Mouse (Mus musculus): ENCODE results near the gene Rundc1. TPM values are rescaled to one million over a fixed set of nuclear protein-coding genes. Genes with fewer than 3 reads are reported as not detected.
"Not testable (repeated sequence)": the region's sequence is repeated elsewhere in the genome, so short reads cannot be mapped to it uniquely, and the experiment has no call there.

The Rundc1 gene
- 26.2 and 26.4 TPM in 2 replicates for polyA plus RNA-seq (2015; fragmentation: Nextera tagmentation; extraction: Ambion mirVana)

- peak within 1 kb of the TSS; percentile 84 for H3K27ac ChIP-seq
- H3K36me3 ChIP-seq, result peaks cover 9% of the 10 kb centered on the region
- H3K4me2 ChIP-seq (replicated peaks), result peak within 1 kb of the TSS; percentile 94
- H3K4me1 ChIP-seq (replicated peaks), result peaks cover 32% of the 10 kb centered on the region
- no peaks in the 10 kb centered on the region for H3K9me3 ChIP-seq
- WGBS, result under 1% methylated on average over 81 of the region's 81 CpGs
- peak; percentile 95 for ATAC-seq
- peaks cover 5% of the 10 kb centered on the region; the same call in 1 of the 2 replicates for H3K27me3 ChIP-seq
- peak within 1 kb of the TSS; percentile 72 for H3K4me3 ChIP-seq (replicated peaks)
- H3K9ac ChIP-seq (replicated peaks), result peak within 1 kb of the TSS; percentile 77
Measured at GRCm38 (mm10) chr11:101424925-101425813, at the start of gene Rundc1, which contains the start of gene Ptges3l. Gene Rundc1, plus strand, starts transcription at chr11:101425085. Gene Ptges3l, minus strand, starts transcription at chr11:101425333.

DNA sequence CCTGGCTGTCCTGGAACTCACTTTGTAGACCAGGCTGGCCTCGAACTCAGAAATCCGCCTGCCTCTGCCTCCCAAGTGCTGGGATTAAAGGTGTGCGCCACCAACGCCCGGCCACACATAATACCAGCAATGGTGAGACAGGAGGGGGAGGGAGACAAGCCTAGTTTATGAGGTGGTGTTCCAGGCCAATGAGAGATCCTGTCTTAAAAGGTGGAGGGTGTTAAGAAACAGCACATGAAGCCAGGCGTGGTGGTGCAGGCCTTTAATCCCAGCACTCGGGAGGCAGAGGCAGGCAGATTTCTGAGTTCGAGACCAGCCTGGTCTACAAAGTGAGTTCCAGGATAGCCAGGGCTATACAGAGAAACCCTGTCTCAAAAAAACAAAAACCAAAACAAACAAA, 46.7 kb upstream of the Rundc1 start:
- H3K9ac ChIP-seq (replicated peaks); ATAC-seq; H3K9me3 ChIP-seq; H3K27ac ChIP-seq; H3K4me2 ChIP-seq (replicated peaks); H3K27me3 ChIP-seq; H3K4me3 ChIP-seq (replicated peaks); H3K4me1 ChIP-seq (replicated peaks); H3K36me3 ChIP-seq: not testable (repeated sequence)
- WGBS, result 92% methylated on average over 8 of the region's 8 CpGs

DNA sequence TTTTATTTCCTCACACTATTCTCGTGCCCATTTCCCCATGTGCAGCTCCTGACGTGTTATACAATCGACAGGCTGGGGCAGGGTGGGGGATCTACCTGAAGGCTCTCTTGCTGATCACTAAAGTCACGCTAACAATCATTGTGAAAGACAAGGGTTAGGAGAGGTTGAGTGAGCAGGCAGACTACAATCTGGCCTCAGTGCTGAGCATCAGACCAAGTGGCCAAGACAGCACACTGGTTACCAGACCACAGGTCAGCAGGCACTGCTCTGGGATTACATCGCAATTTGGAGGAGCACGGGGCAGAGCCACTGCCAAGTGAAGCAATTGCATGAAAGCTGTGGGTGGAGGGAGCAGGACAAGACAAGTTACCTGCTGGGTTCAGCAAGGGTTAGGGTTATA, 46.0 kb upstream of the Rundc1 start:
- ATAC-seq, result no peak
- no peak overlapping the region for H3K4me2 ChIP-seq (replicated peaks)
- H3K4me1 ChIP-seq (replicated peaks), result peaks cover 4% of the 10 kb centered on the region
- H3K36me3 ChIP-seq, result no peaks in the 10 kb centered on the region
- H3K4me3 ChIP-seq (replicated peaks), result no peak overlapping the region
- no peaks in the 10 kb centered on the region for H3K9me3 ChIP-seq
- H3K27ac ChIP-seq, result no peak overlapping the region
- WGBS, result 86% methylated on average over 6 of the region's 6 CpGs
- no peaks in the 10 kb centered on the region for H3K27me3 ChIP-seq
- H3K9ac ChIP-seq (replicated peaks), result no peak overlapping the region

DNA sequence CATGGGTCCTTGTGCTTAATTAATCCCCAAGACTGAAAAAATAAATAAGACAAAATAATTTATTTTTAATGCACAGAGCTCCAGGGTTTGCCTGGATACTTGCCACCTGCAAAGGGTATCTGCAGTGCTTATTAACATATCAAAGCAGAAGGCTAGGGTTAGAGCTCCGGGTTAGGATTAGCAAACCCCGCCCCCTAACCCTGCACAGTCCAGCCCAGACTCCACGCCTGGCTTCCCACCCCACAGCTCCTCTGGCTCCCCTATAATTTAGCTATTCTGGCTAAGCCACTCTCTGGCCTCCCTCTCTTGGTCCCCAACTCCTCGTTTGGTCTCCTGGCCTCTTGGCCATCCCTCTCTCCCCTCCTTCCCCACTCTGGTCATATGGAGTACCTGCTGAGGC, 43.1 kb upstream of the Rundc1 start:
- H3K4me2 ChIP-seq (replicated peaks), result no peak overlapping the region
- no peak overlapping the region for H3K4me3 ChIP-seq (replicated peaks)
- no peaks in the 10 kb centered on the region for H3K27me3 ChIP-seq
- no peaks in the 10 kb centered on the region for H3K36me3 ChIP-seq
- no peak overlapping the region for H3K27ac ChIP-seq
- peaks cover 4% of the 10 kb centered on the region for H3K4me1 ChIP-seq (replicated peaks)
- H3K9ac ChIP-seq (replicated peaks), result no peak overlapping the region
- H3K9me3 ChIP-seq, result no peaks in the 10 kb centered on the region
- ATAC-seq, result no peak; the same call in 1 of the 2 replicates
- WGBS, result 4% methylated on average over 4 of the region's 4 CpGs

DNA sequence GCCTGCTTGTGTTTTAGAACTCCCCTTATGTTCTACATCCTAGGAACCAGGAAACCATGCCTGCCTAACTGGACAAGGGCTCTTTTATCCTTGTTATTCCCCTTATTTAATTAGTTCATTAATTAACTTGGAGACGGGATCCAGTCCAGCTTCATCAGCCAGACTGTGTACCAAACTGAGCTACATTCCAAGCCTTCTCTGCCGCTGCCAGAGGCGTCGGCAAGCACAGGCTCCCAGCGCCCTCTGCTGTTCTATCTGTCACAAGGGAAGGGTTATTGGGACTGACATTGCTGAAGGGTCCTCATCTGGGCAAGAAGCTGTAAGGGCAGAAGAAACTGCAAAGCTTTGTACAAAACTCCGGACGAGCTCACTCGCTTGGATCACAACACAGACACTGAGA, 29.8 kb upstream of the Rundc1 start:
- ATAC-seq, result no peak
- H3K4me1 ChIP-seq (replicated peaks), result no peaks in the 10 kb centered on the region

DNA sequence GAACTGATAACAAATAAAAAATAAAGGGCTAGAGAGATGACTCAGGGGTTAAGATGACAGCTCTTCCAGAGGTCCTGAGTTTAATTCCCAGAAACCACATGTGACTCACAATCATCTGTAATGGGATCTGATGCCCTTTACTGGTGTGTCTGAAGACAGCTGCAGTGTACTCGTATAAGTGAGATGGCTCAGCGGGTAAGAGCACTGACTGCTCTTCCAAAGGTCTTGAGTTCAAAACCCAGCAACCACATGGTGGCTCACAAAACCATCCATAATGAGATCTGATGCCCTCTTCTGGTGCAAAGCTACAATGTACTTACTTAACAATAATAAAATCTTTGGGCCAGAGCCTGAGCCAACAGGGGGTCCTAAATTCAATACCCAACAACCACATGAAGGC, 9.6 kb upstream of the Rundc1 start:
- 91% methylated on average over 2 of the region's 2 CpGs for WGBS

More for the DNA sequence above, 29.8 kb upstream of the Rundc1 start:
- H3K9ac ChIP-seq (replicated peaks), result no peak overlapping the region
- 9% methylated on average over 8 of the region's 8 CpGs for WGBS
- no peaks in the 10 kb centered on the region for H3K36me3 ChIP-seq
- no peak overlapping the region for H3K27ac ChIP-seq
- no peak overlapping the region for H3K4me3 ChIP-seq (replicated peaks)
- H3K9me3 ChIP-seq, result no peaks in the 10 kb centered on the region
- no peak overlapping the region for H3K4me2 ChIP-seq (replicated peaks)
- H3K27me3 ChIP-seq, result peaks cover 3% of the 10 kb centered on the region; the same call in 1 of the 2 replicates

GRCm38 (mm10) chr11:101416433-101417100, 8.3 kb upstream of the Rundc1 start:
- peak overlapping the region; percentile 81 for H3K4me3 ChIP-seq (replicated peaks)
- peak overlapping the region; percentile 90 for H3K9ac ChIP-seq (replicated peaks)
- H3K36me3 ChIP-seq, result peaks cover 23% of the 10 kb centered on the region
- 2% methylated on average over 11 of the region's 11 CpGs for WGBS
- peak overlapping the region; percentile 86 for H3K27ac ChIP-seq
- ATAC-seq, result peak; percentile 69
- H3K27me3 ChIP-seq, result no peaks in the 10 kb centered on the region
- H3K4me1 ChIP-seq (replicated peaks), result peaks cover 15% of the 10 kb centered on the region
- H3K4me2 ChIP-seq (replicated peaks), result peak overlapping the region; percentile 69
- H3K9me3 ChIP-seq, result no peaks in the 10 kb centered on the region

More for the DNA sequence above, 9.6 kb upstream of the Rundc1 start:
- no peak overlapping the region for H3K4me2 ChIP-seq (replicated peaks)
- H3K36me3 ChIP-seq, result peaks cover 36% of the 10 kb centered on the region
- H3K4me3 ChIP-seq (replicated peaks), result no peak overlapping the region
- H3K4me1 ChIP-seq (replicated peaks), result peaks cover 15% of the 10 kb centered on the region
- no peaks in the 10 kb centered on the region for H3K9me3 ChIP-seq
- no peaks in the 10 kb centered on the region for H3K27me3 ChIP-seq
- ATAC-seq, result no peak
- no peak overlapping the region for H3K9ac ChIP-seq (replicated peaks)
- H3K27ac ChIP-seq, result no peak overlapping the region

- H3K4me3 ChIP-seq (replicated peaks), result peak within 1 kb of the TSS; percentile 81
- peak within 1 kb of the TSS; percentile 90 for H3K9ac ChIP-seq (replicated peaks)
- peaks cover 16% of the 10 kb centered on the region for H3K36me3 ChIP-seq
- H3K27ac ChIP-seq, result peak within 1 kb of the TSS; percentile 86
- H3K4me2 ChIP-seq (replicated peaks), result peak within 1 kb of the TSS; percentile 69
- H3K9me3 ChIP-seq, result no peaks in the 10 kb centered on the region
- H3K4me1 ChIP-seq (replicated peaks), result peaks cover 15% of the 10 kb centered on the region
- under 1% methylated on average over 45 of the region's 45 CpGs for WGBS
- H3K27me3 ChIP-seq, result no peaks in the 10 kb centered on the region
- peak; percentile 87 for ATAC-seq
Measured at GRCm38 (mm10) chr11:101417101-101417855, 7.6 kb upstream of the Rundc1 start, which contains the start of gene Aarsd1. Gene Aarsd1, minus strand, starts transcription at chr11:101417615.

GRCm38 (mm10) chr11:101418991-101419390, 5.9 kb upstream of the Rundc1 start:
- Histone ChIP-seq H3K27me3 (peaks cover 5% of the 10 kb centered on the region; the same call in 1 of the 2 replicates), H3K4me1 (replicated peaks) (peaks cover 18% of the 10 kb centered on the region), H3K9me3 (no peaks in the 10 kb centered on the region), H3K27ac (no peak overlapping the region), H3K4me2 (replicated peaks) (no peak overlapping the region), H3K9ac (replicated peaks) (no peak overlapping the region), H3K36me3 (no peaks in the 10 kb centered on the region), H3K4me3 (replicated peaks) (no peak overlapping the region)
- 60% methylated on average over 6 of the region's 6 CpGs for WGBS
- ATAC-seq, result no peak

DNA sequence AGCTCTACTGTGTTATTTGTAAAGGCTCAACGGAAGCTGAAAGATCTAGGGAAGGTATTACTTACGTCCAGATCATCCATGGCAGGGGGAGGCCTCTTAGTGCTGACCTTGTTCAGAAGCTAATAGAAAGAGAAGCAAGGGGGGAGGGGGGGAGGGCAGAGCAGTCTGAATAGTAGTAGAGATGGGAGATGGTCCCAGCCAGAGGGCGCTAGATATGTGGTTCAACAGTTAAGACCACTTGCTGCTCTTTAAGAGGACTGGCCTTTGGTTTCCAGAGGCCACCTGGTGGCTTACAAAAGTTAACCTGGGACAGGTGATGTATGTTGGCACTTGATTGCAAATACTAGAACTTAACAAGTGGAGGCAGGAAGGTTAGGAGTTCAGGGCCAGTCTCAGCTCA, 5.3 kb upstream of the Rundc1 start:
- Histone ChIP-seq H3K4me2 (replicated peaks) (no peak overlapping the region), H3K4me3 (replicated peaks) (no peak overlapping the region), H3K9ac (replicated peaks) (no peak overlapping the region), H3K4me1 (replicated peaks) (peaks cover 24% of the 10 kb centered on the region), H3K9me3 (no peaks in the 10 kb centered on the region), H3K27ac (no peak overlapping the region), H3K36me3 (no peaks in the 10 kb centered on the region), H3K27me3 (peaks cover 5% of the 10 kb centered on the region; the same call in 1 of the 2 replicates)
- ATAC-seq, result no peak
- 26% methylated on average over 3 of the region's 3 CpGs for WGBS

GRCm38 (mm10) chr11:101420148-101420547, 4.7 kb upstream of the Rundc1 start:
- Histone ChIP-seq H3K27ac (no peak overlapping the region), H3K9me3 (no peaks in the 10 kb centered on the region), H3K27me3 (peaks cover 5% of the 10 kb centered on the region; the same call in 1 of the 2 replicates), H3K4me1 (replicated peaks) (peaks cover 22% of the 10 kb centered on the region), H3K4me3 (replicated peaks) (no peak overlapping the region), H3K9ac (replicated peaks) (no peak overlapping the region), H3K36me3 (no peaks in the 10 kb centered on the region), H3K4me2 (replicated peaks) (no peak overlapping the region)
- 93% methylated on average over 5 of the region's 5 CpGs for WGBS
- no peak for ATAC-seq

Measured in midbrain, embryonic 13.5 days (tissue).